Mouse (Mus musculus): ENCODE measurements around the gene Adk.

DNA sequence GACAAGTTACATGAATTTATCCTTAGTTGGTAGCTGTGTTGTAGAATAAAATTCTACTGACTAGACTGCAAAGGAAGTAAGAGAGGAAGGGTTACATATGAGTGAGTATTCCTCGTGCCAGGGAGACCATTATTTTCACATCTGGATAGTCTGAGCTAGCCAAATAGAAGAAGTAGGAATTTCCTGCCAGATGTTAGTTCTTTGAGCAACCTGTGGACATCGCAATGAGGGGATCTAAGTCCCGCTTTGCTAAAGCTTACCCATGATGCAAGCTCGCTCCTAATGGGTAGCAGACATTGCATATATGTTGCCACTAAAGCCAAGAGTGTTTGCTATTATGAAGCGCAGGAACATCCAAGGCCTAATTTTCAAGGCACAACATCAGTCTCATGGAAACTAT lies 381.6 kb downstream of the Adk start:
- no peak for TF ChIP-seq POLR2A (IDR thresholded peaks at IDR 0.05; ENCODE audit: insufficient read depth, low read depth, low read length)
- no peak for TF ChIP-seq CTCF (IDR thresholded peaks at IDR 0.05)
- TF ChIP-seq EP300 (IDR thresholded peaks at IDR 0.05; ENCODE audit: insufficient read depth, low read depth, low read length) = no peak

All from heart, adult 2 months (tissue).